Mouse (Mus musculus) kidney, adult 18-20 months (tissue): ENCODE results near the gene Fas.

Experiments
- DNase-seq: peaks from one replicate; pipeline ENCODE4 v3.0.0; 2021

Gene Fas

DNA sequence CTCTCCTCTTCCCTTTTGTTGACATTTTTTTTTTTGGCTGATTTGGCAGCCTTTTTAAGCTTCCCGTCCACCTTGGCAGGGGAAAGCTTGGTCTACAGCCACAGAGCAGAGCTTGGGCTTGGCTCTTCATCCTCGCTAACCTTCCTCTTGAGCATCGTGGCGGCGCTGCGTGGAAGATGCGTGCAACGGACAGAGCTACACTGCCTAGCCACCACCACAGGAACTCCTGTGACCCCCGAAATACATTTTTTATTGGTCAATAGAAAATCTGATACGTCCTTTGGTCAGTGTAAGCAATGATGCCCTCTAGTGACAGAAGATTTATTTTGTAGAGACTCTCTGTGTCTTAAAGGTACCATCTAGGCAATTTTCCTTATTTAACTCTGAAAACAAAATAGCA lies 6.1 kb upstream of the Fas start:
- DNase-seq, result peak; percentile 23

DNA sequence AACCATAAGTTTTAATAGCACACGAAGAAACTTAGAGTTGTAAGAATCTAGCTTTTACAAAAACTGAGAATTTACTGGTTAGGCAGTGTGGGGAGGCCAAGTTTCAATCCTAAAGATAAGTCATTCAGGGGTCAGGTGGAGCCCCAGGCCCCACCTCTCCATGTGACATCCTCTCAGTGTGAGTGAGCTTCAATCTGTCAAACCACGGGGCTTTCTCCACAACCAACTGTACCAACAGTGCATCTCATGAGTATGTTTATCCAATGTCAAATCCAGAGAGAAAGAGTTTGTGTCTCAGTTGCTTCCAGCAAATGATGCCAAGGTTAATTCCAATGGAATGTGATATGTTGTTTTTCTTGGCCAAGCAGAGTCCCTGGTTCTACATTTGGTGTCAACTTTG lies 5.6 kb upstream of the Fas start:
- DNase-seq, result no peak

DNA sequence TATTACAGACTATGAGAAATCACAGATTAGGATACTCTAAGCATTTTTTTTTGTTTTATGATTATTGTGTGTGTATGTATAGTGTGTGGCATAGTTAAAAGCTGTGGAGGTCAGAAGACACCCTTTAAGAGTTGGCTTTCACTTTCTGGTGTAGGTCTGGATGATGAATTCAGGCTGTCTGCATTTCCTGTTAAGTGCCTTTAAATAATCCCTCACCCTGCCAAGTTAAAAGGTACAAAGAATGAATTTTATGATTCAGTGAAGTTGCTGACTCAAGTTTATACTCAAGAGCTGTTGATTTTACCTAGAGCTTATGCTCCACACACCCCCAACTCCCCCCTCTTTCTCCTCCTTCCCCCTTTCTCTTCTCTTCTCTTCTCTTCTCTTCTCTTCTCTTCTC lies 3.2 kb upstream of the Fas start:
- DNase-seq, result no peak

DNA sequence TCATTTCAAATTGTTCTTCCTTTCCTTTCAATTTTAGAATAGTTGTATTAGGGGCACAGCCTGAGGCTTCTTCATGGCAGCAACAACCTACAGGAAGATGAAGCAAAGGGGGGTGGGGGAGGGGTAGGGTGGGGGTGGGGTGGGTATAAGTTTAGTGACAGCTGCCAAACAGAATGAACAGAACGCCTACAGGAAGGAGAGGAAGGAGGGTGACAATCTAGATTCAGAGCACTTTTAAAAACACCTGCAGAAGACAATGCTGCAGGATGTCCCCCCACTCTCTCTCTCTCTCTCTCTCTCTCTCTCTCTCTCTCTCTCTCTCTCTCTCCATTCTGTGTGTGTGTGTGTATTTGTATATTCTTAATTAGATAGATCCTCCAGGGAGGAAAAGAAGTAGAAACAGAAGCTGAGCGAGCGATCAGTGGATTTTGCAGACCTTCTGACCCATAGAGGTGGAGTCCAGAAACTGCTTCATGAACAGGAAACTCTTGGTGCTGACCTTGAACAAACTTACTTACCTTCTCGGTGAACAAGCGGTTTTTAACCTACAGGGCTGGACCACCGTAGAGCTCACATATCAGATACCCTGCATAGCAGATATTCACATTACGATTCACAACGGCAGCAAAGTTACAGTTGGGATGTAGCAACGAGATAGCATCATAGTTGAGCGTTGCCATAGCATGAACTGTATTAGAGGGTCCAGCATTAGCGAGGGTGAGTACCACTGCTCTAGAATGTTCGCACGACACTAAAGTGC lies 2.6 kb upstream of the Fas start:
- no peak for DNase-seq

DNA sequence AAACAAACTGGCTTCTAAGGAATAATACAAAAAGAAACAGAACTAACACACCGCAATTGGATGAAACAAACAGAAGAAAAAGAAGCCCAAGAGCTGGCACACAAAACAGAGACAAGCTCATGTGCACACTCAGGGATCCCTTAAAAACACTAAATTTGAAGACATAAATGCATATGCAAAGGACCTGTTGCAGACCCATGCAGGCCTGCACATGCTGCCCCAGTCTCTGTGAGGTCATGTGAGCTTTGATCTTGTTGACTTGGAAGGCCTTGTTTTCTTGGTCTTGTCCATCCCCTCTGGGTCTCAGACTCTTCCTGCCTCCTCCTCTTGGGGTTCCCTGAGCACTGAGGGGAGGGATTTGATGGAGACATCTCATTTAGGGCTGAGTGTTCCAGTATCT lies 1.8 kb upstream of the Fas start:
- DNase-seq, result no peak

DNA sequence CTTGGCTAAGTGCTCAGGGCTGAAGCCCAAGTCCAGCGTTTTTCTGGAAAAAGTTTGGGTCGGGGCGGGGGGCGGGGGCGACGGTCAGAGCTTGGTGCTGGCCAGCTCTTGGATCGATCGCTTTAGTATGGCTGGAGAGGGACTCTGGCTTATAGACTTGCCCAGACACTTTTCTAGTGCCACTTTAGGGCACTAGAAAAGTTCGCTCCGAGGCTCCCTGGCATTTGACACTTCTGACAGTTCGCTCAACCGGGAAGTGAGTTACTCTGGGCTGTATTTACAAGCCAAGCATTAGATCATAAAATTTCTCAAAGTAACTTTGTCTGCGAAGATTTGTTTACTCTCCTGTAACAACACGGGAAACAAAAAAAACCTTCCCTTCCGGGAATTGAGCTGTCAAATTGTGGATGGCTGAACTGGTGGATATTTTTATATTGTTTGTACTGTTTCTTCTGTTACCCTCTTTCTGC lies 441 bp downstream of the Fas start:
- no peak for DNase-seq

DNA sequence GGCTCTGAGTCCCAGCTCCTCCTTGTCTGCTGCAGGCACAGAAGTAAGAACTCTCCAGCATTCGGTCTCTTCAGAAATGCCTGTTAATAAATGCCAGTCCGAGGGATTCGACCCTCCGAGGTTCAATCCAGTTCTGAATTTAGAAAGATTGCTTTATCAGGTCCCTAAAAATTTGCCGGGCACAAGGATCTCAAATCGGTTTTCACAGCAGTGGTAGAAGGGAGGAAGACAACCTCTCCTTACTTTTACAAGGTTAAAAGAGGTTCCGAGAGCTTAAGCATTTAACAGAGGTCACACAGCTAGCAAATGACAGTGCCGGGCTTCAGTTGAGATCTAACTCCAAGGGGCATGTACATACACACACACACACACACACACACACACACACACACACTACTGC lies 913 bp downstream of the Fas start:
- peak; percentile 28 for DNase-seq

DNA sequence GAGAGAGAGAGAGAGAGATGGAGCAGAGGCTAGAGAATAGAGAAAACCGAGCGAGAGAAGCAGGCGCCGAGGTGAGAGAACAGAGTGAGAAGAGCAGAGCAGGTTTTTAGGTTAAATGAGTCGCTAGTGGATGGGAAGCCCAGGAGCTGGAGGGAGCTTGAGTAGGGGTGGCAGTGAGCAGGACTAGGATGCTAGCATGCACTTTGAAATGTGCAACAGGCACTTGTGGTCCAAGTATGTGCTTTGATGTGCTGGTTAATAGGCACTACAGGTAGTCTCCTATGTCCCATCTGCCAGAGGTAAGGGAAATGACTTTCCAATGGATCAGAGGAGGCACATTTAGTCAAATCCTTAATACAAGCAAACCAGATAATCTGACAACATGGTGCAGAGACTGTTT lies 1.5 kb downstream of the Fas start:
- DNase-seq, result no peak

DNA sequence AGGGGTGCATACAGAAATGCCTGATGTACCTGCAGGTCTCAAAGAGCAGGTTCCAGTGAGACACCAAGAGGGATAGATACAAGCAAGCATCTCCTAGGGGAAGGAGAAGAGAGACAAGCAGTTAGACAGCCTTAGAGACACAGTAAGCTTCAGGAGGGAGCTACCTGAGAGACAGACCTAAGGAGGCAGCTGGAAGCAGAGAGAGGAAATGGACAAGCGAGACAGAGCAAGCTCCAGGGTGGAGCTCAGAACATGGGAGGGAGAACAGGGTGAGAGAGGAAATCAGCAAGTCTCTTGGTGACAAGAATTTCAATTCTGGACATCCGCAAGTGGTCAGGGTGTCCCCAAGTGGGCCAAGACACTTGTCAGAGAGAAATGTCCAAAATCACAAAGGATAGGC lies 2.2 kb downstream of the Fas start:
- DNase-seq, result no peak

DNA sequence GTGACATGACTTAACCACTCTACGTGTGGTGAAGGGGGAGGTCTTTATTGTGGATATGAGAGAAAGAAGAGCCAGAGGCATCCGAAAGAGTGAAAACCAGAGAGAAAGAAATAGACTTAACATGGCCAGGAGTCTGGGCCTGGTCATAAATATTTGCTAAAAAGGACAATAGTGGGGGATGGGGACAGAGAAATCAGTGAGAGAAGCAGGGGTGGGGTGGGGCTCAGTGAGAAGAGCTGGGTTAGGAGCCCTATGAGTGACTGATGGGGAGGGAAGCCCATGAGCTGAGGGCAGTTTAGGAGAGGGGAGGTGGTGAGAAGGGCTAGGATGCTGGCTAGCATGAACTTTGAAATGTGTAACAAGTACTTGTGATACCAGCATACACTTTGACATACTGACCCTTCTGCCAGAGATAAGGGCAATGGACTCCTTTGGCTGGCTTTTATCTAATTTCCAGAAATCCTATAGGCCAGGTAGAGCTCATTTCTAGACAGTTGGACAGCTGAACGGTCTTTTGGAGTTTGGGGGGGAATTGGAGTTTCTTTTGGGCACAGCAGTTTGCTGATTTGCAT lies 3.0 kb downstream of the Fas start:
- no peak for DNase-seq

DNA sequence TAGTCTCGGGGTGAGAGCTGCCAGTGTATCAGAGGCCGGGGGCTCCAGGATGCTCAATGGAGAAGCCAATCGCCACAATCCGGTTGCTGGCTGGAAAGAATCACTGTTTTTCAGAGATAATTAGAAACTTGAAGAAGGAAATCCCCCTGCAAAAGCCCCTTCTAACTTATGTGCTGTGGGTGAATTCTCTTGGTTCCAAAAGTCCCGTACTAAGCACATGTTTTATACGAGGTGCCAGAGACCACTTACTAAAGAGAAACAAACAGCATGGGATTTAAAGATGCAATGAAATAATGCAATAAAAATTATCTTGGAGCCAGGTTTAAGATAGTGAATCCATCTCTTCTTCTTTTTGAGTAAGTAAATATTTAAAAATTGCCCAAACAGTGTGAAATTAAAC lies 5.0 kb downstream of the Fas start:
- DNase-seq, result no peak

DNA sequence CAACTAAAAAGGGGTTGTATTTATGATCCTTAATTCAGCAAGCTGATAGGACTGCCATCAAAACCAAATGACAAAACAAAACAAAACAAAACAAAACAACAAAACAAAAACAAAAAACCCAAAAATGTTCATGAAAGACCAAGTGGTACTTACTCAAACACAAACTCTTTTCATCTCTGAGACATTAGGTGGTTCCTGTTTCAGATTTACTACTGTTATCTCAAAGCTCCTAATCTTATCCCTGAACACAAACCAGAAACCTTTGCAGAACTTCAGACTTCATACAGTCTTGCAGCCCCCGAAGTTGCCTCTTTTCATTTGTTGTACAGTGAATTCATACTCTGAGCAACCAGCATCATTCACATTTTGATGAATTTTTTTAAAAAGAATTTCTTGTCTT lies 8.1 kb downstream of the Fas start:
- DNase-seq, result no peak

DNA sequence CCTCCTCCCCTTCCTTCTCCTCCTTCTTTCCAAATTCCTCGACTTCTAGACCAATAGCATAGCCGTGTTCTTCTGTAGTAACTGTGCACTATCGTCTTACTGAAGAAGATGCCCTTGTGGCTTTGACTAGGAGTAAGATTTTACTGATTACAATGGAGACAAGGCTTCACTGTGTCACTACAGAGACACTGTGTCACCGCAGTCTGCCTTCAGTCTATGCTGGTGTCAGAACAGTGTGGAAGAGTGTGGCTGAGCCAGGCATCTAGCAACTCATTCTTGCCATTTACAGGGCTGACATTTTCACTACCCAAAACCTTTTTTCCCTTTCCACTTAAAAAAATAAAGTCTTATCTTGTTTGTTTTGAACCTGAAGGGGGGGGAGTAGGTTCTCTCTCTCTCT lies 8.8 kb downstream of the Fas start:
- DNase-seq, result no peak

DNA sequence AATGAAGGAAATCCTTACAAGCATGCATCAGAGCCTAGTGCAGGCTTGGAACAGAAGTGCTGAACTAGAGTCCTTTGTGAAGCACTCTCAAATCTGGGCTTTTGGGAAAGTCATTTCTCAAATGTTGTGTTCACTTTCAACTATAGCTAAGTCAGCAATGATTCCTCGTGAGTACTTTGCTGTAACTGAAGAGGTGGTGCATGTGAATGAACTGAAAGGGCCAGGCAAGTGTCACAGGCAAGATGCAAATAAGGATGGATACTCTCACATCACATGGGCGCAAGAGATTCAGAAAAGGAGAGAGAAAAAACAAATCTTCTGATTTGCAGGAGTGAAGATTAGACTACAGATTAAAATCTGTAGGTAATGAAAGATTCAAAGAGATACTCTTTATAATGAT lies 10.0 kb downstream of the Fas start:
- DNase-seq, result no peak

DNA sequence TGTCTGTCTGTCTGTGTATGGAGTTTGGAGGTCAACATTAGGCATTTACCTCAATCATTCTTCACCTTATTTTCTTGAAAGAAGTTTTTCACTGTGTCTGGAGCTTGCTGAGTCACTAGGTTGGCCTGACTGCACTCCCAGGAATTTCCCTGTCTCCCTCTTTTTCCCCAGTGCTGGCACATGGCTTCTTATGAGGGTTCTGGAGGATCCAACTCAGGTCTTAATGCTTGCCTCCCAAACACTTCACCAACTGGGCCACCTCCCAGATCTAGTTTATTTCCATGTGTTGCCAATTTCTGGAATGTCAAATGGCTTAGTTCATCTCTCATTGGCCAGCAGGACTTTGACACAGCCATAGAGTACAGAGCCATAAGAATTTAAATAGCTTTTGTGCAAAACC lies 14.5 kb downstream of the Fas start:
- DNase-seq, result no peak

DNA sequence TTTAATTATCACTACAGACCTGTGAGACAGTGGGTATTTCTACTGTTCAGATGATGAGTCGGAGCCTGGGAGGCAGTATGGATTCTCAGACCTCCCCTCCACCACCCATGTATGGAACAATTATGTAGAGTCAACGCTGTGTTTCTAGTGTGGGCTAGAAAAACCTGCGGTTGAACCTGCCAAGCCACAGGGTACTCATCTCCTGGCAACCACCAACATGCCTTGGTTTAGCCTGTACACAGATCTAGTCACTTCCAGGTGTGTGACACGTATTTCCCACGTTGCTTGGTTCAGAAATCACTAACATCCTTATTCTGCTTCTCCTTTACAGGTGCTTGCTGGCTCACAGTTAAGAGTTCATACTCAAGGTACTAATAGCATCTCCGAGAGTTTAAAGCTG lies 16.3 kb downstream of the Fas start:
- no peak for DNase-seq

DNA sequence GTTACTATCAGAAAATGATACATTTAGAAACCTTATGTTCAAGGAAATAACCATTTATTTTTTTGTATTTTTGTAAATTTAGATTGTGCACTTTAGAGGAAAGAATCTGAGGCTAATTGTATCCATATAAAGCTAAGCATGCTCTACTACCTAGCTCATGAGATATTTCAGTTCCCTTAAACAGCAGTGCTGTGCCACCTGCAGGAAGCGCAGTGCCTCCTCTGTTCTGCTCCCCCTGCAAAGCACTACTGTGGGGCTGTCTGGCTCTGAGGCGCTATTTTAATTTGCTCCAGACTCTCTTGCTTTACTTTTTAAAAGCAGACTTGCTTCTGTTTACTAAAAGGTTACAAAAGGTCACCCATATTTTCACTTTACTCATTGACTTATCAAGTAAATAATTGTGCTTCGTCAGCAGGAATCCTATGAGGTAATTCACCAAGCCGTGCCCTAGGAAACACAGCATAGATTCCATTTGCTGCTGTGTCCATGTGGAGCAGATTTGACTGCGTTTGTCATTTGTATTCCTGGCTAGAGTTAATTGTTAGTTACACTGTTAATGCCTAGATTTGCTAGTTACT lies 21.8 kb downstream of the Fas start:
- DNase-seq, result no peak

DNA sequence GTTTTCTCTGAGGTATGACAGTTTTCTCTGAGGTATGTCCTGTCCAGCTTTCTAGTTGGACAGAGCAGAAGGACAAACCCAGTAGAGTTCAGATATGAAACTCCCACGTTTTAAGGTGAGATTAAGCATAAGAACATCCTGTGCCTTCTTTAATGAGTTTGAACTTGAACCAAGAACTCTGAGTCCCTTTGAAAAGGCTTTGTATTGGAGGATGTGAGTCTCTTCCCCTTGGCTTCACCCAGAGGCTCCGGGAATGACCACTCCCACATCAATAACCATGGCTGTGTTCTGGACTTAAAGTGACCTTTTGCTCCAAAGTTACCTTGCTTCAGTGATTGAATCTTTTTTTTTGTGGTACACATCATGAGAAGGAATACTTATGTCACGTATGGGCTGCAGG lies 37.6 kb downstream of the Fas start:
- DNase-seq, result no peak

DNA sequence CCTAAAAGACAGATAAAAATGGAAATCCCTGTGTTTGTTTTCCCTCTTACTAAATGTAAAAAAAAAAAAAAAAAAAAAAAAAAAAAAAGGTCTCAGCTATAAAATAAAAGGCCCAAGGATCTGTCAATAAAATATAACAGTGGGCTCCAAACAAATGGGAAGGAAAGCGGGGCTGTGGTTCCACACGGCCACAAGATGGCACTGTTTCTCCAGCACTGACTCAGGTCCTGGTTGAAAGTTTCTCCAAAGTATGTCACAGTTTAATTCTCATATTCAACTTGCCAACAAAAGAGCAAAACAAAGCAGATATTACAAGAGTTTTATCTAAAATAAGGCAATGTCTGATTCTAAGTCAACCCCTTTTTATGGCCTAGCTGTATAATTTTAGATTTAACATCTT lies 43.8 kb downstream of the Fas start:
- peak; percentile 71 for DNase-seq

DNA sequence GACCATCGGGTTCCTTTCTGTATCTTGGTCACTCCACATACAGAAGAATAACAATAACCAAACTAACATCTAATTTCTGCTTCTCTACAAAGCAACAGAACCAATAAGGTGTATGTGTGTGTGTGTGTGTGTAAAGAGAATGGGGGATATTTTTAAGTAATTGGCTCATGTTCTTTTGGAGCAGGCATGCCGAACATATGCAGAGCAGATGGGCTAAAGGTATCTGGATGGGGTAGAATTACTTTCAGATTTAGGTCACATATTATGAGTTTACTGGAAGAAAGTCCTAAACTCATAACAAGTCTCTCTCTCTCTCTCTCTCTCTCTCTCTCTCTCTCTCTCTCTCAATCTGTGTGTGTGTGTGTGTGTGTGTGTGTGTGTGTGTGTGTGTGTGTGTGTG lies 54.2 kb downstream of the Fas start:
- DNase-seq, result no peak

DNA sequence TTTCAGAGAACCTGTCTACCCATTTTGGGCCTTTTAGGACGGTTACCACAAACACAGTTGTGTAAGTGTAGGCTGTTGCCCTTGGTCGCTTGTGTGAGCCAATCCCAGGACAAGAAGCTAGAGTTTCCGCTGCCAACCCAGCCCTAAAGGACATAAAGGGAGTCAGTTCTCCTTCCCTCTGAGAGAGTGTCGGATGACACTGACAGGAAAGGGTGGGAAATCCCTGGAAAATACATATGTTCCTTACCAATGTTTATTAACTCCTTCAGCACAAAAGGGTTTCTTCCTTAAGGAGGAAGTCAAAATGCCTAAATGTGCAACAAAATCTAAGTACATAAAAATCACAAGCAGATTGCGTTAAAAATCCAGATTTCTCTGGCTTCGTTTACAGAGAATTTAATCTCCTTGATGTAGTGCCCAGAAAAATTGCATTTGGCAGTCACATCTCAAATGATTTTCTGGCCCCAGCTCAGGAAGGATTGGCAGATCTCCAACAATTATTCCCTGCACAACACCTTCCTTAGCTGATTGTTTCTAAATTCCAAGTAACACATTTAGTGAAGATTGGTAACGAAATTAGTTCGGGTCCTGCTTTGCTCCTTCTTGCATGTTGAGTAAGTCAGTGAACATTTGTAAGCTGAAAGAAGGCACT lies 55.3 kb downstream of the Fas start:
- no peak for DNase-seq

DNA sequence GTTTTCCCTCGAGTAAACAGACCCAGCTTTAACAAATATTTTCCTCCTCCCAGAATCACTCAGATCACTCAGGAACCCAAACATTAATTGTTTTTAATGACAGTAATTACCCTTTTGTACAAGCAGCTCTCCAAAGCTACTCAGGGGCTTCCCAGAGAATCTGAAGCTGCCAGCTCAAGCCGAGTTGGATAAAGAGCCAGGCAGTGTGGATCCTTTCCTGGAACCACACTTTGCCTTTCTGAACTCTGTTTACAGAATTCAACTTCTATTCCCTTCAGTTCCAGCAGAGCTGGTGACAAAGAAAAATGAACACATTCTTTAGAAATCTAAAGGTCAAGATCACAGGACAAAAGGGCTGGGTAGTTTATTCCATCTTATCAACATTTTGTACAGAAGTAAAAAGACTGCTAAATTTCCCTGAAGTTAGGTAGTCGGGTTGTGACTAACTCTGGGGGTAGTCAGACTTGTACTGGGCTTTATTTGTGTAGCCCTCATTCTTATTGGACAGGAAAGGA lies 62.9 kb downstream of the Fas start:
- peak; percentile 4 for DNase-seq

DNA sequence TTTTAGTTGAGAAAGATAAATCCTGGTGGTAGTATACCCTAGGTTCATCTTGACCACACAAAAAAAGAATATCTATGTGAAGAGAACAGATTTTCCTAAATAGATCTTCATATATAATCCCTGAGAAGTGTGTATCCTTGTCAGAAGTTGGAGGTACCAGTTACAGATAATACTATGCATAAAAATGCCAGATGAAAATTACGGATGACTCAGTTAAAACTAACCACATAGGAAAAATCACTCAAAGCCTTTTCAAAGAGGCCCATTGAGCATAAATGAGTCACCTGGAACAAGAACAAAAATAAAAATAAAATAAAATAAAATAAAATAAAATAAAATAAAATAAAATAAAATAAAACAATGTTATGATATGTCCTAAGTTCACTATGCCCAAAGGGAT lies 72.2 kb downstream of the Fas start:
- DNase-seq, result no peak

DNA sequence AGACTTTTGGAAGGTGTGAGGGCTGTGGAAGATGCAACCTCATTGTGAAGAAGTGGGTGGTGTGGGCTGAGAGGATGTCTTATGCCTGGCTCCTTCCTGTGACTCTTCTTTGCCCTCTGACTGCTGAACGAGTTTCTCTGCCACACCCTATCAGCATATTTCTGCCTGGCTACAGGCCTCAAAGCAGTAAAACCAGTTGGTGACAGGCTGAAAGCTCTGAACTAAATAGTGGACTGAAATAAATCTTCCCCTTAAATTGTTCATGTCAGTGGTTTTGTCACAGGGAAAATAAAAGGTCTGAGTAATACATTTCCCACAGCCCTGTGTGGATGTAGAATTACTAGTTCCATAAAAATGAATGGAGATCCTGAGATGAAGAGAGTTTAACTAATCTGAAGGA lies 79.1 kb downstream of the Fas start:
- no peak for DNase-seq
